Mouse (Mus musculus) ES-Bruce4 (cell line): ENCODE measurements around the gene Sema5a.

Experiments used
- CTCF ChIP-seq: IDR thresholded peaks from one replicate; pipeline ENCODE4 v1.8.1; 2011; ENCODE audit warnings: low read depth, low read length
- EP300 ChIP-seq: IDR thresholded peaks from 2 replicates; pipeline ENCODE4 v1.6.1; 2011; ENCODE audit warnings: low read depth, low read length; ENCODE audit not compliant: insufficient read depth
- POLR2A ChIP-seq: IDR thresholded peaks from one replicate; pipeline ENCODE4 v1.8.1; 2011; ENCODE audit warnings: low read length; ENCODE audit not compliant: insufficient read depth

DNA sequence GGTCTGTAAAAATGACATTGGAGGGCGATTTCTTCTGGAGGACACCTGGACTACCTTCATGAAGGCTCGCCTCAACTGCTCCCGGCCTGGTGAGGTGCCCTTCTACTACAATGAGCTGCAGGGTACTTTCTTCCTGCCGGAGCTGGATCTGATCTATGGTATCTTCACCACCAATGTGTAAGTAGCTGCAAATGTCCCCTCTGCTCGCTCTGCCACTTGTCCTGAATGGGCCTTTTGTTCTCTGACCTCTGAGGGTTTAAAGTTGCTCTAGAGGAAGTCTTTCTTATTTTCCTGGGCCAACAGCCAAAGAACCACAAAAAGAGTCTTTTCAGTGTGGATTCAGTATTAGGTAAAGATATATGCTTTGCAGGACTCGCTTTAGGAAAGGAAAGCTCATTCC, 318.0 kb downstream of the Sema5a start:
- TF ChIP-seq CTCF (no peak), EP300 (no peak), POLR2A (no peak)
